Mouse (Mus musculus) liver, adult 2 months (tissue): ENCODE results near the gene Chad.

ENCODE experiments used
- CTCF ChIP-seq: fragments of 200-500 bp; IDR thresholded peaks from 2 replicates; pipeline ENCODE4 v1.5.1; 2011; ENCODE audit warnings: low read depth, low read length, control low read depth
- POLR2A ChIP-seq: fragments of 200-500 bp; IDR thresholded peaks from 2 replicates; pipeline ENCODE4 v1.6.1; 2011; ENCODE audit warnings: low read length, control low read depth; ENCODE audit not compliant: insufficient read depth; ENCODE audit errors: extremely low read depth

DNA sequence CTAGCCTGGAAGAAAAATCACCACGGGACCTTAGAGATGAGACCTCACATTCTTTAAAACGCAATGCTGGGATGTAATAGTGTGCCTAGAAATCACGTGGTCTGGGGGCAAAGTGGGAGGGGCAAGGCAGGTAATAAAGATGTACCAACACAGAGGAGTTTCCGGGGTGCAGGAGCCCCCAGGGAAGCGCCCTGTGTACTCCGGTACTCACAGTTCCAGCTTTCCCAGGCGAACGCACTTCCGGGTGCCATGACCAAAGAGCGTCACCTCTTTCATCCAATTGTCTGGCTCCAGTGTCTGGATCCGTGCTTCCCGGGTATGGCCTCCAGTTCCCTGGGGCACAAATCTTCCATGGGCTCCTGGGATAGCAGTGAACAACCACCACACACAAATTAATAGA is 21.5 kb upstream of the Chad start:
- no peak for TF ChIP-seq CTCF
- TF ChIP-seq POLR2A = no peak
